Mouse (Mus musculus) olfactory bulb, adult 2 months (tissue): ENCODE measurements at regions not wholly inside any gene's neighbourhood (a gene's known extent, or its start where the extent isn't known, plus 50 kb on each side); places are given as distances from the start of the nearest gene placed in this dataset.

Experiments used
- CTCF ChIP-seq: fragments of 200-500 bp; IDR thresholded peaks from 2 replicates; pipeline ENCODE4 v1.5.1; 2012; ENCODE audit warnings: low read depth, mild to moderate bottlenecking, low read length, moderate library complexity; ENCODE audit not compliant: insufficient read depth
- POLR2A ChIP-seq: fragments of 200-500 bp; IDR thresholded peaks from 2 replicates; pipeline ENCODE4 v1.6.1; 2012; ENCODE audit warnings: mild to moderate bottlenecking, low read depth, low read length, moderate library complexity; ENCODE audit not compliant: insufficient read depth

DNA sequence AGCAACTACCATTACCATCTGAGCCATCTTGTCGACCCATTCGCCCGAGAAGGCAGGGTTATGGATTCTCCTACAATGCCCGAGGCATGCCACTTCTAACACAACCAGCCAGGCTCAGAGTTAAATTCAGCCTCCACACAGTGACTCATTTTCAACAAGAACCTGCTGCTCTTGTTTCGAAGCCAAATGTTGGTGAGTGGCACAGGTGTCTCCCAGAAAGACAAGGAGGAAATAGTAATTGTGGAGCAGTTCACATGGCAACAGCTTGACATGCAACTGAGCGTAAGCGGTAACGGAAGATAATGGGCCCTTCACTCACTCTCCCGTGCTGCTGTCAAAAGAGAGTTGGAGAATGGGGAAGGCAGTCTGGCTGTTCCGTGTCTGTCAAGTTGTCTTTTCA is 92.9 kb upstream of the Arl4c start:
- TF ChIP-seq POLR2A (no peak), CTCF (no peak)
